Mouse (Mus musculus): ENCODE measurements around the gene Wsb1. TPM values are rescaled to one million over a fixed set of nuclear protein-coding genes. Genes with fewer than 3 reads are reported as not detected.

Gene Wsb1
- polyA plus RNA-seq, 1 experiment from 2014 or later: 64.7 TPM

- Histone ChIP-seq H3K9ac (ENCODE audit: low read depth, low read length) (no peak overlapping the region), H3K27ac (ENCODE audit: low read depth, low read length) (no peak overlapping the region), H3K9me3 (ENCODE audit: control insufficient read depth) (no peaks in the 10 kb centered on the region), H3K36me3 (ENCODE audit: control insufficient read depth, insufficient read depth) (no peaks in the 10 kb centered on the region), H3K27me3 (replicated peaks; ENCODE audit: control insufficient read depth, insufficient read depth, low read length) (no peaks in the 10 kb centered on the region), H3K4me2 (replicated peaks; ENCODE audit: low read depth) (no peak overlapping the region), H3K4me3 (ENCODE audit: low read depth, low read length) (no peak overlapping the region), H3K4me1 (replicated peaks; ENCODE audit: control insufficient read depth, insufficient read depth, low read length) (no peaks in the 10 kb centered on the region)
- TF ChIP-seq CTCF (IDR thresholded peaks at IDR 0.05; ENCODE audit: low read depth): no peak
- ATAC-seq: no peak
- 73% methylated on average over 4 of the region's 4 CpGs for WGBS
These were observed 63.3 kb downstream of the Wsb1 start for GRCm38 (mm10) chr11:79191214-79191613.

DNA sequence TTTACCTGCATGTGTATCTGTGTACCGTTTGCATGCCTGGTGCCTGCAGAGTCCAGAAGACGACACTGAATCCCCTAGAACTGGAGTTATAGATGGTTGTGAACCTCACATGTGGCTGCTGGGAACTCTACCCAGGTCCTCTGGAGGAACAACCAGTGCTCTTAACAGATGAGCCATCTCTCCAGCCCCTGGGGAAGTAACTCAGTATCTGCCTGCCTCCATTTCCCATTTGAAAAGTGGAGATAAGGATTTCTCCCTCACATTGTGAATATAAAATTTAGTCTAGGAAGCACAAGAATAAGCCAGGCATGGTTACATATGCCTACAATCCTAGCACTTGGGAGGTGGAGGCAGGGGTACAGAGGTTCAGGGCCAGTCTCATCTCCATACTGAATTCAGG lies 64.2 kb downstream of the Wsb1 start:
- Histone ChIP-seq H3K9ac (ENCODE audit: low read depth, low read length) (no peak overlapping the region), H3K27me3 (replicated peaks; ENCODE audit: control insufficient read depth, insufficient read depth, low read length) (no peaks in the 10 kb centered on the region), H3K4me2 (replicated peaks; ENCODE audit: low read depth) (no peak overlapping the region), H3K27ac (ENCODE audit: low read depth, low read length) (no peak overlapping the region), H3K36me3 (ENCODE audit: control insufficient read depth, insufficient read depth) (no peaks in the 10 kb centered on the region), H3K4me3 (ENCODE audit: low read depth, low read length) (no peak overlapping the region), H3K9me3 (ENCODE audit: control insufficient read depth) (no peaks in the 10 kb centered on the region), H3K4me1 (replicated peaks; ENCODE audit: control insufficient read depth, insufficient read depth, low read length) (no peaks in the 10 kb centered on the region)
- 89% methylated on average over 2 of the region's 2 CpGs for WGBS
- no peak for TF ChIP-seq CTCF (IDR thresholded peaks at IDR 0.05; ENCODE audit: low read depth)
- ATAC-seq: no peak

Other genes with a start within 250 kb of the Wsb1 start
- gene Ksr1, start 108.3 kb downstream of the Wsb1 start, polyA plus RNA-seq (2015; fragmentation: Nextera tagmentation; extraction: Ambion mirVana): 4.7 and 6.8 TPM in 2 replicates
- gene Gm9964, start 42.2 kb upstream of the Wsb1 start, polyA plus RNA-seq (2015; fragmentation: Nextera tagmentation; extraction: Ambion mirVana): not detected in 2 replicates
- 6.3 and 8.3 TPM in 2 replicates for gene Nf1, start 85.0 kb upstream of the Wsb1 start, polyA plus RNA-seq (2015; fragmentation: Nextera tagmentation; extraction: Ambion mirVana)
- gene Omg, start 249.4 kb upstream of the Wsb1 start, polyA plus RNA-seq (2015; fragmentation: Nextera tagmentation; extraction: Ambion mirVana): 0.55 and 0.75 TPM in 2 replicates

Data from intestine, postnatal 0 days (tissue).